Mouse (Mus musculus): Measurements from ENCODE around the gene Atg16l1. TPM values are rescaled to one million over a fixed set of nuclear protein-coding genes. Genes with fewer than 3 reads are reported as not detected.

Atg16l1 gene
- 13.3 TPM for polyA plus RNA-seq (2014; fragmentation: Illumina TruSeq; extraction: RNeasy Lipid Tissue Mini Kit (QIAGEN cat#74804); ENCODE audit: low read depth, low replicate concordance)

DNA sequence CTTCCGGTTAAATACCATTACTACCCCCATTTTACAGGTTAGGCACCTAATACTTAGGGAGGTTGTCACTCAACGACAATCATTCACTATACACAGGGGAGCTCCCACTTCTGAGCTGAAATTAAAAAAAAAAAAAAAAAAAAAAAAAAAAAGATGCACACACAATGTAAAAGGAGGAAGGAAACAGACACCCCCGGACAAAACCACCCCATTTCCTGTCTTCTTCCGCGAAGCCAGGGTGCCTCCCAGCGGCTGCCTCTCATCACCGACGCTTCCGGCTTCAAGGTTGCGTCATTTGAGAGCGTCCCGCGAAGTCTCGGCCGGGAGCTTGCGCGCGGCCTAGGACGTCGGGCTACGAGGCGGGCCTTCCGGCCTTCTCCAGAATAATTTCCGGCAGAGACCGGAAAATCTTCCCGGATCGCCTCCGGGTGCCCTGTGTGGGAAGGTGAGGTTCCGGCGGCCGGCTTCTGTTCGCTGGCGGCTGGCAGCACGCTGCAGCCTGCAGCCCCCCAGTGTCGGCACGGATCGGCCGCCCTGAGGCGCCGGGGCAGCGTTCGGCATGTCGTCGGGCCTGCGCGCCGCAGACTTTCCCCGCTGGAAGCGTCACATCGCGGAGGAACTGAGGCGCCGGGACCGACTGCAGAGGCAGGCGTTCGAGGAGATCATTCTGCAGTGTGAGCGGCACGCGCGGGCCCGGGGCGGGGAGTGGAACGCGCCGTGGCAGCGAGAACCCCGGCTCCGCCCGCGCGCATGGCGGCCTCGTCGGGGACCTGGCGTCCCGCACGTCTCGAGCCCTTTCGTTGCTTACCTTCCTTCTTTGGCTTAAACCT lies at the start of gene Atg16l1:
Gene Atg16l1 (plus strand): TSS at position 230 of the 830 bp plus-strand sequence.

DNA sequence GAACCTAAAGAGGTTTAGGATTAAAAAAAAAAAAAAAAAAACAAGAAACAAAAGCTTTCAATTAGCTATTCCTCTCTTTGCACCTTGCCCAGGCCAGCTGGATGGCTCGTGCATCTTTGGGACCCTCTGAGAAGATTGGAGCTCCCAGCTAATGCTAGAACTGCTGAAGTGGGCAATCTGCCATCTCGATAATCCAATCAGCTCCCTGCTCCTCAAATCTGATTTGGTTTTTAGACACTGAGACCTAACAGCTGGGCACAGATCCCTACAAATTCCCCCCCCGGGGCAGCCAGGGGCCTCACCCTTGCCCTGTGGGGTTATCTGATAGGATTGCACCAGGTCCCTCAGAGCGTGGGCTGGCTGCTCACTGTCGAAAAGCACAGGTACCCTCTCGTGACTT lies 47.9 kb downstream of the Atg16l1 start, which contains the start of gene Sag:
Gene Sag (plus strand): TSS at position 105 of the 400 bp plus-strand sequence.

Other genes with a start within 250 kb of the Atg16l1 start
- gene Neu2, start 246.0 kb upstream of the Atg16l1 start, polyA plus RNA-seq (2014; fragmentation: Illumina TruSeq; extraction: RNeasy Lipid Tissue Mini Kit (QIAGEN cat#74804); ENCODE audit: low read depth, low replicate concordance): 0.37 TPM
- 2.2 TPM for gene Ngef, start 182.0 kb upstream of the Atg16l1 start, polyA plus RNA-seq (2014; fragmentation: Illumina TruSeq; extraction: RNeasy Lipid Tissue Mini Kit (QIAGEN cat#74804); ENCODE audit: low read depth, low replicate concordance)
- 2.2 TPM for gene Inpp5d, start 135.6 kb upstream of the Atg16l1 start, polyA plus RNA-seq (2014; fragmentation: Illumina TruSeq; extraction: RNeasy Lipid Tissue Mini Kit (QIAGEN cat#74804); ENCODE audit: low read depth, low replicate concordance)
- gene Sag, start 47.8 kb downstream of the Atg16l1 start, polyA plus RNA-seq (2014; fragmentation: Illumina TruSeq; extraction: RNeasy Lipid Tissue Mini Kit (QIAGEN cat#74804); ENCODE audit: low read depth, low replicate concordance): not detected
- 11.4 TPM for gene Dgkd, start 97.4 kb downstream of the Atg16l1 start, polyA plus RNA-seq (2014; fragmentation: Illumina TruSeq; extraction: RNeasy Lipid Tissue Mini Kit (QIAGEN cat#74804); ENCODE audit: low read depth, low replicate concordance)